Mouse (Mus musculus) C2C12 (cell line): ENCODE data around the gene Olfr112. TPM values are rescaled to one million over a fixed set of nuclear protein-coding genes. Genes with fewer than 3 reads are reported as not detected.
"Not testable (repeated sequence)": the region's sequence is repeated elsewhere in the genome, so short reads cannot be mapped to it uniquely, and the experiment has no call there.

Experiments used
- H3K27me3 ChIP-seq: one replicate; pipeline ENCODE4 v1.6.1; 2011; ENCODE audit not compliant: control insufficient read depth, insufficient read depth, insufficient read length
- H3K36me3 ChIP-seq: one replicate; pipeline ENCODE4 v1.6.1; 2011; ENCODE audit not compliant: control insufficient read depth, insufficient read depth
- H3K4me3 ChIP-seq: one replicate; pipeline ENCODE4 v1.5.1; 2011; ENCODE audit warnings: mild to moderate bottlenecking, control low read depth; ENCODE audit not compliant: poor library complexity, insufficient read depth, severe bottlenecking
- H3K79me2 ChIP-seq: one replicate; pipeline ENCODE4 v1.6.1; 2011; ENCODE audit not compliant: control insufficient read depth, insufficient read depth
- H3K79me3 ChIP-seq: one replicate; pipeline ENCODE4 v1.6.1; 2011; ENCODE audit warnings: low read depth, control low read depth
- H3ac ChIP-seq: one replicate; pipeline ENCODE3; 2011; ENCODE audit warnings: low read depth; ENCODE audit not compliant: control insufficient read depth, insufficient read length
- CEBPB ChIP-seq: IDR thresholded peaks from one replicate; pipeline ENCODE4 v1.6.1; 2011; ENCODE audit warnings: low read depth, mild to moderate bottlenecking, control low read depth, moderate library complexity
- CTCF ChIP-seq: IDR thresholded peaks from one replicate; pipeline ENCODE4 v1.5.1; 2011; ENCODE audit not compliant: control insufficient read depth, insufficient read depth, insufficient read length
- FOSL1 ChIP-seq: IDR thresholded peaks from one replicate; pipeline ENCODE4 v1.8.0; 2011; ENCODE audit warnings: mild to moderate bottlenecking, low read length; ENCODE audit not compliant: poor library complexity, insufficient read depth, severe bottlenecking
- MAX ChIP-seq: IDR thresholded peaks from one replicate; pipeline ENCODE4 v1.6.1; 2011; ENCODE audit warnings: mild to moderate bottlenecking, control low read depth
- MYOD1 ChIP-seq: IDR thresholded peaks from one replicate; pipeline ENCODE4 v1.6.1; 2011; ENCODE audit warnings: low read depth; ENCODE audit not compliant: control insufficient read depth, insufficient read length
- MYOG ChIP-seq: IDR thresholded peaks from one replicate; pipeline ENCODE4 v1.6.1; 2011; ENCODE audit not compliant: control insufficient read depth, insufficient read length; ENCODE audit errors: extremely low read depth
- USF1 ChIP-seq: IDR thresholded peaks from one replicate; pipeline ENCODE4 v1.6.1; 2011; ENCODE audit warnings: low read depth, mild to moderate bottlenecking, control low read depth, moderate library complexity
- long read RNA-seq, 2 experiments: library from polyadenylated mRNA; unstranded; transcript quantifications; one replicate each; pipeline ENCODE4 v2.0.0; 2019 to 2020
- polyA plus RNA-seq: library from polyadenylated mRNA; unstranded; fragments of >200 nt; fragmentation: generic; extraction: Trizol; gene quantifications from one replicate; pipeline ENCODE4 v1.2.1, GENCODE M21; 2012; ENCODE audit warnings: missing spikeins

The Olfr112 gene
- polyA plus RNA-seq, result not detected
- long read RNA-seq, experiment 1, result 0 reads
- long read RNA-seq, experiment 2, result 0 reads

DNA sequence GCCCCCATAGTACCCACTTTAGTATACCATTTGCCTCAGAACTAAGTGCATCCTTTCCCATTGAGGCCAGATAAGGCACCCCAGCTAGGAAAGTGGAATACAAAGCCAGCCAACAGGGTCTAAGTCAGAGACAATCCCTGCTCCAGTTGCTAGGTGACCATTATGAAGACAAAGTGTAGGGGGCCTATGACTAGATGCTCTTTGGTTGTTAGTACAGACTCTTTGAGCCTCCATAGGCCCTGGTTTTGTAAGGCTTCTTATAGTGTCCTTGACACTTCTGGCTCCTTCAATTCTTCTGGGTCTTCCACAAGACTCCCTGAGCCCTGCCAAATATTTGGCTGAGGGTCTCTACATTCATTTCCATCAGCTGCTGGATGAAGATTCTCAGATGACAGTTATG, at the start of gene Olfr112:
Gene Olfr112, minus strand, starts transcription at position 101 of the 400 bp plus-strand sequence.
- Histone ChIP-seq H3K27me3 (no peaks in the 10 kb centered on the region), H3K79me2 (no peaks in the 10 kb centered on the region), H3K79me3 (no peaks in the 10 kb centered on the region), H3K36me3 (no peaks in the 10 kb centered on the region), H3K4me3 (no peak within 1 kb of the TSS), H3ac (no peak within 1 kb of the TSS)
- no peak for TF ChIP-seq MYOG
- TF ChIP-seq MYOD1, result no peak
- no peak for TF ChIP-seq CEBPB
- TF ChIP-seq MAX, result no peak

DNA sequence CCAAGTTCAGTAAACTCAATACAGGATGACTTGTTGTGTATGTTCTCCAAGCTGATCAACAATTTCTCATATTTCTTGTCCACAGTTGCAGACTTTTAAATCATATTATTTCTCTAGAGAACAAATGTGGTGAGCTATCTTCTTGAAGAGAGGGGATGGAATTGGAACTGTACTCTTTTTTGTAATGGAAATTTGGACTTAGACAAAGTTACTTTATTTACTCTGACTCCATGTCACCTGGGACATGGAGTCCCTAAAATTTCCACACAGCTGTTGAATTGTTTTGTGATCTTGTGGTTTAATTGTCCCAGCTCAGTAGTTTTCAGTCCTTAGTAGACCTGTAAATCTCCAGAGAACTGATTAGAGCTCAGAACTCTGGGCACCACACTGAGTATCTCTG, 23.4 kb upstream of the Olfr112 start, which contains the start of gene Olfr114:
Gene Olfr114, minus strand, starts transcription at position 101 of the 400 bp plus-strand sequence.
- Histone ChIP-seq H3ac (no peak within 1 kb of the TSS), H3K79me3 (no peaks in the 10 kb centered on the region), H3K27me3 (no peaks in the 10 kb centered on the region), H3K79me2 (no peaks in the 10 kb centered on the region), H3K4me3 (no peak within 1 kb of the TSS), H3K36me3 (no peaks in the 10 kb centered on the region)
- TF ChIP-seq MAX, result no peak
- no peak for TF ChIP-seq MYOD1
- no peak for TF ChIP-seq MYOG
- TF ChIP-seq USF1, result no peak
- no peak for TF ChIP-seq CTCF
- TF ChIP-seq CEBPB, result no peak
- TF ChIP-seq FOSL1, result no peak

DNA sequence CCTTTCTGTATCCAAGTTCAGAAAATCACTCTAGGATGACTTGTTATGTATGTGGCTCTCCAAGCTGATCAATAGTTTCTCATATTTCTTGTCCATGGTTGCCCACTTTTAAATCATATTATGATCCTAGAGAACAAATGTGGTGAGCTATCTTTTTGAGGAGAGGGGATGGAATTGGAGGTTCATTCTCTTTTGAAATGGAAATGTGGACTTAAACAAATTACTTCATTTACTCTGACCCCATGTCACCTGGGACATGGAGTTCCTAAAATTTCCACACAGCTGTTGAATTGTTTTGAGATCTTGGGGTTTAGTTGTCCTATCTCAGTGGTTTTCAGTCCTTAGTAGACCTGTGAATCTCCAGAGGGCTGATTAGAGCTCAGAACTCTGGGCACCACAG, 8.3 kb upstream of the Olfr112 start, which contains the start of gene Olfr113:
Gene Olfr113, minus strand, starts transcription at position 101 of the 400 bp plus-strand sequence.
- TF ChIP-seq MYOD1, result no peak
- TF ChIP-seq USF1, result no peak
- TF ChIP-seq CEBPB, result no peak
- no peak for TF ChIP-seq FOSL1
- no peak for TF ChIP-seq MYOG
- H3ac ChIP-seq, result no peak within 1 kb of the TSS
- H3K79me3 ChIP-seq, result no peaks in the 10 kb centered on the region
- H3K36me3 ChIP-seq, result no peaks in the 10 kb centered on the region
- H3K79me2 ChIP-seq, result no peaks in the 10 kb centered on the region
- H3K4me3 ChIP-seq, result no peak within 1 kb of the TSS
- no peaks in the 10 kb centered on the region for H3K27me3 ChIP-seq

DNA sequence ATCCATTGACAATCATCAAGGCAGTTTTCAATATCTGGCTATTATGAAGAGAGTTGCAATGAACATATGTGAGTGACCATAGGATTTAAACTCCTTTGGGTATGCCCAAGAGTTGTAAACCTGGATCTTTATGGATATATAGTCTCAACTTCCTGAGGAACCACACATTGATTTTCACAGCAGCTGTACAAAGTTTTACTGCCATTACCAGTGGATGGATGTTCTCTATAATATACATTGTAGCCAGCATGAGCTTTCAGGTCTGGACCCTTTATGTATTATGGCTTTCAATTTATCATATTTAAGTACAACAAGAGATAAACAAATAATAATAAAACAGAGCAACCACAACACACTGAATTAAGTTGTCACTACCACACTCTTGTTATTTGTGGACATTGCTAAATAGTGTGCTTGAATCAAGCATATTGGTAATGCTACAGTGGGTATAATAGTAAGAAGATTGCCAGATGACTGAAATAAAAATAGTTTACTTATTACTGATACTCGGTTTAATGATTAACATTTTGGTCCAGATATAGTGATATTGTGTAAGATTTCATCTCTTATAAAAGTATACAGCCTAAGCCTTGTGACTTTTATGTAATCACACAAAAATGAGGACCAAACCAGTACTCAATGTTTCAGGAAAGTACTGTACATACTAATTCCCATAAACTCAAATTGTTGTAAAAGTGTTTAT, 10.2 kb downstream of the Olfr112 start:
- Histone ChIP-seq H3K4me3 (no peak overlapping the region), H3K79me2 (no peaks in the 10 kb centered on the region), H3ac (no peak overlapping the region), H3K36me3 (no peaks in the 10 kb centered on the region), H3K27me3 (no peaks in the 10 kb centered on the region), H3K79me3 (no peaks in the 10 kb centered on the region)
- TF ChIP-seq CTCF (no peak), CEBPB (no peak), MYOD1 (no peak), FOSL1 (no peak), MAX (no peak), MYOG (no peak), USF1 (no peak)

DNA sequence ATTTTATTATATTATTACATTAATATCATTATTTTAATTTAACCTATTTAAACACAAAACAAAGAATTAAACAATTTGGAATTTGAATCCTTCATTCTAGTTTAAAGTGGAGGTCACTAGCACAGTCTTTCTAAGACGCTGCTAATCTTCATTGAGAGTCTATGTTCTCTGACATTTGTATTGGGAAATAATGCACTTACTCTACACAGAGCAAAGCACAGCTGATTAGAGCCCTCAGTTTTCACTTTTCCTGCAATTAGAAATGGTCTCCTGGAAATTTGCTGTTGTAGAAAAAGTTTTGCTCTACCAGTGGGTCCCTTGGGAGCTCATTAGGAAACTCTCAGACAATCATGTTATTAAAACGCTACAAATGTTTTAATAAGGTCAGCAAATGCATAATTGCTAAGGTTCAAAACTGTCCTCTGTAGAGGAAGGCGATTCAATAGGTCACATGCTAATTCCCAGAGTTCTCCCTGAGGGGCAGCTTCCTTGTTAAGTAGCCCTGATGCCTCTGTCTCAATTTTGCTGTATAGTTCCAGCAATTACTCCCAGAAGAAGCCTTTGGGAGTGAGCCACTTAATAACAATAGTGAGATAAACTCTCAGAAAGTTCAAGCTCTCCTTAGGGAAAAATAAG, 25.3 kb downstream of the Olfr112 start:
- Histone ChIP-seq H3K4me3 (no peak overlapping the region), H3K36me3 (no peaks in the 10 kb centered on the region), H3K79me2 (no peaks in the 10 kb centered on the region), H3ac (no peak overlapping the region), H3K79me3 (no peaks in the 10 kb centered on the region), H3K27me3 (no peaks in the 10 kb centered on the region)
- TF ChIP-seq MYOG, result no peak
- no peak for TF ChIP-seq FOSL1
- TF ChIP-seq CTCF, result no peak
- no peak for TF ChIP-seq MAX
- no peak for TF ChIP-seq CEBPB
- no peak for TF ChIP-seq MYOD1
- TF ChIP-seq USF1, result no peak

DNA sequence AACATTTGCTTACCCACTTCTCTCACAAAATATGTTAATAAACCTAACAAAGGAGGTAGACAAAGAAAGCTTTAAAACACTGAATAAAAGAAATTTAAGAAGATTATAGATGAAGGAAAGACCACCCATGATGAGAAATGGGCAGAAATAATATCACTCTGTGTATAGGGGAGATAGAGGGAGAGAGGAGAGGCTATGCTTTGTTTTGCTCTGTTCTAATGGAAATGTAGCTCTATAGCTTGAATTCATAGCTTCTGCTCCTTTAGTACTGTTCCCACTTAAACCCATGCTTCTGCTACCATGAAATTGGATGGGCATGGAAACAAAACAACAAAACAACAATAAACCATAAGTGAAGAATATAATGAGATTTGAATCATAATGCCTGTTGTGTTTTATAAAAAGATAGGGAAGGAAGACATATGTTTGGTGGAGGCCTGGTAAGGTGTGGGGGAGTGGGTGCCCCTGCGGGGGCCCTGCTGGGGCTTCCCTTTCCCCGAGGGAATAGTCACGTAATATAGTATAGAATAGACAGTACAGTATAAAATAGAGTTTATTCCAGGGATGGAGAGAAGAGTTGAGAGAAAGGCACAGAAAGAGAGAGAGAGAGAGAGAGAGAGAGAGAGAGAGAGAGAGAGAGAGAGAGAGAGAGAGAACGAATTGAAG, 27.7 kb downstream of the Olfr112 start:
- Histone ChIP-seq H3K4me3 (no peak overlapping the region), H3K79me2 (no peaks in the 10 kb centered on the region), H3ac (no peak overlapping the region), H3K36me3 (no peaks in the 10 kb centered on the region), H3K27me3 (no peaks in the 10 kb centered on the region), H3K79me3 (no peaks in the 10 kb centered on the region)
- TF ChIP-seq MAX (no peak), FOSL1 (no peak), USF1 (no peak), CTCF (no peak), MYOD1 (no peak), MYOG (no peak), CEBPB (no peak)

DNA sequence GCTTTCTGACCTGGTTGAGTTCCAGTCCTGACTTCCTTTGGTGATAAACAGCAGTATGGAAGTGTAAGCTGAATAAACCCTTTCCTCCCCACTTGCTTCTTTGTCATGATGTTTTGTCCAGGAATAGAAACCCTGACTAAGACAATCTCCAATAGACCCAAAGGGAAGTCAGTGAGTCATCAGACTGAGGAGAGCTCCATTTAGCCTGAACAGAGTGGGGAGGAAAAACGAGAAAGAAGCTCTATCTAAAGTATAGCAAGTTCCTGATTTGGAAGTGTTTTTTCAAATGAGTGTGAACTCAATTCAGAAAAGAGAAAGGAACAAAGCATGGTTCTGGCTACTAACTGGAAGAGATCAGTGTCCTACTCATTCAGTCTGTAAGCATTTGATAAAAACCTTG, 30.8 kb downstream of the Olfr112 start:
- not testable (repeated sequence) for H3K79me2 ChIP-seq, H3K36me3 ChIP-seq, H3ac ChIP-seq, H3K4me3 ChIP-seq, H3K27me3 ChIP-seq, H3K79me3 ChIP-seq
